Mouse (Mus musculus): ENCODE data around the gene Xrcc5. TPM values are rescaled to one million over a fixed set of nuclear protein-coding genes. Genes with fewer than 3 reads are reported as not detected.

Xrcc5 gene
- polyA plus RNA-seq, 2 experiments, result 22.6 to 41.8 TPM

GRCm38 (mm10) chr1:72284539-72284938 lies 22.7 kb upstream of the Xrcc5 start:
- ATAC-seq (ENCODE audit: low FRiP score, low read depth) (peak; percentile 35), DNase-seq (ENCODE audit: low spot score) (no peak)
- Histone ChIP-seq H3K4me2 (replicated peaks; ENCODE audit: low read depth, low read length, severe bottlenecking) (peak overlapping the region; percentile 93), H3K27me3 (ENCODE audit: control insufficient read depth, insufficient read depth, low read length) (no peaks in the 10 kb centered on the region), H3K36me3 (ENCODE audit: control insufficient read depth, insufficient read depth, low read length) (no peaks in the 10 kb centered on the region), H3K9ac (ENCODE audit: low read depth, low read length, severe bottlenecking) (peak overlapping the region; percentile 5; the same call in 1 of the 2 replicates), H3K27ac (replicated peaks; ENCODE audit: low read depth, low read length) (no peak overlapping the region), H3K4me3 (replicated peaks; ENCODE audit: low read length) (peak overlapping the region; percentile 61), H3K4me1 (ENCODE audit: control insufficient read depth, insufficient read depth, low read length) (peaks cover 3% of the 10 kb centered on the region; the same call in 1 of the 2 replicates), H3K9me3 (ENCODE audit: control insufficient read depth, low read length) (no peaks in the 10 kb centered on the region)
- 4% methylated on average over 5 of the region's 5 CpGs for WGBS
- no peak for TF ChIP-seq POLR2A (IDR thresholded peaks at IDR 0.05; ENCODE audit: borderline replicate concordance, extremely low read depth, insufficient read depth, insufficient read length)

- TF ChIP-seq POLR2A (IDR thresholded peaks at IDR 0.05; ENCODE audit: borderline replicate concordance, extremely low read depth, insufficient read depth, insufficient read length), result no peak
- no peaks in the 10 kb centered on the region for H3K9me3 ChIP-seq (ENCODE audit: control insufficient read depth, low read length)
- H3K36me3 ChIP-seq (ENCODE audit: control insufficient read depth, insufficient read depth, low read length), result no peaks in the 10 kb centered on the region
- H3K27me3 ChIP-seq (ENCODE audit: control insufficient read depth, insufficient read depth, low read length), result no peaks in the 10 kb centered on the region
- no peak overlapping the region for H3K27ac ChIP-seq (replicated peaks; ENCODE audit: low read depth, low read length)
- 40% methylated on average over 5 of the region's 5 CpGs for WGBS
- ATAC-seq (ENCODE audit: low FRiP score, low read depth) (no peak), DNase-seq (ENCODE audit: low spot score) (no peak)
- no peak overlapping the region for H3K4me2 ChIP-seq (replicated peaks; ENCODE audit: low read depth, low read length, severe bottlenecking)
- peaks cover 3% of the 10 kb centered on the region; the same call in 1 of the 2 replicates for H3K4me1 ChIP-seq (ENCODE audit: control insufficient read depth, insufficient read depth, low read length)
- no peak overlapping the region for H3K4me3 ChIP-seq (replicated peaks; ENCODE audit: low read length)
- no peak overlapping the region for H3K9ac ChIP-seq (ENCODE audit: low read depth, low read length, severe bottlenecking)
Observed at GRCm38 (mm10) chr1:72286904-72287303, 20.3 kb upstream of the Xrcc5 start.

GRCm38 (mm10) chr1:72287893-72288292 lies 19.3 kb upstream of the Xrcc5 start:
- 83% methylated on average over 4 of the region's 4 CpGs for WGBS
- H3K4me1 ChIP-seq (ENCODE audit: control insufficient read depth, insufficient read depth, low read length), result peaks cover 3% of the 10 kb centered on the region; the same call in 1 of the 2 replicates
- no peak for ATAC-seq (ENCODE audit: low FRiP score, low read depth)
- no peaks in the 10 kb centered on the region for H3K27me3 ChIP-seq (ENCODE audit: control insufficient read depth, insufficient read depth, low read length)
- no peaks in the 10 kb centered on the region for H3K36me3 ChIP-seq (ENCODE audit: control insufficient read depth, insufficient read depth, low read length)
- no peak for TF ChIP-seq POLR2A (IDR thresholded peaks at IDR 0.05; ENCODE audit: borderline replicate concordance, extremely low read depth, insufficient read depth, insufficient read length)
- H3K4me2 ChIP-seq (replicated peaks; ENCODE audit: low read depth, low read length, severe bottlenecking), result no peak overlapping the region
- no peak for DNase-seq (ENCODE audit: low spot score)
- H3K4me3 ChIP-seq (replicated peaks; ENCODE audit: low read length), result no peak overlapping the region
- H3K27ac ChIP-seq (replicated peaks; ENCODE audit: low read depth, low read length), result no peak overlapping the region
- H3K9ac ChIP-seq (ENCODE audit: low read depth, low read length, severe bottlenecking), result no peak overlapping the region
- H3K9me3 ChIP-seq (ENCODE audit: control insufficient read depth, low read length), result no peaks in the 10 kb centered on the region

- Histone ChIP-seq H3K9ac (ENCODE audit: low read depth, low read length, severe bottlenecking) (no peak overlapping the region), H3K4me1 (ENCODE audit: control insufficient read depth, insufficient read depth, low read length) (peaks cover 3% of the 10 kb centered on the region; the same call in 1 of the 2 replicates), H3K4me3 (replicated peaks; ENCODE audit: low read length) (no peak overlapping the region), H3K9me3 (ENCODE audit: control insufficient read depth, low read length) (no peaks in the 10 kb centered on the region), H3K36me3 (ENCODE audit: control insufficient read depth, insufficient read depth, low read length) (no peaks in the 10 kb centered on the region), H3K4me2 (replicated peaks; ENCODE audit: low read depth, low read length, severe bottlenecking) (no peak overlapping the region), H3K27ac (replicated peaks; ENCODE audit: low read depth, low read length) (no peak overlapping the region), H3K27me3 (ENCODE audit: control insufficient read depth, insufficient read depth, low read length) (no peaks in the 10 kb centered on the region)
- ATAC-seq (ENCODE audit: low FRiP score, low read depth) (no peak), DNase-seq (ENCODE audit: low spot score) (no peak)
- 86% methylated on average over 4 of the region's 4 CpGs for WGBS
- TF ChIP-seq POLR2A (IDR thresholded peaks at IDR 0.05; ENCODE audit: borderline replicate concordance, extremely low read depth, insufficient read depth, insufficient read length), result no peak
Observed at GRCm38 (mm10) chr1:72288527-72289150, 18.6 kb upstream of the Xrcc5 start.

GRCm38 (mm10) chr1:72290896-72291295 lies 16.3 kb upstream of the Xrcc5 start:
- DNase-seq (ENCODE audit: low spot score) (no peak), ATAC-seq (ENCODE audit: low FRiP score, low read depth) (no peak)
- no peak overlapping the region for H3K9ac ChIP-seq (ENCODE audit: low read depth, low read length, severe bottlenecking)
- H3K4me1 ChIP-seq (ENCODE audit: control insufficient read depth, insufficient read depth, low read length), result no peaks in the 10 kb centered on the region
- TF ChIP-seq POLR2A (IDR thresholded peaks at IDR 0.05; ENCODE audit: borderline replicate concordance, extremely low read depth, insufficient read depth, insufficient read length), result no peak
- no peaks in the 10 kb centered on the region for H3K27me3 ChIP-seq (ENCODE audit: control insufficient read depth, insufficient read depth, low read length)
- no peaks in the 10 kb centered on the region for H3K36me3 ChIP-seq (ENCODE audit: control insufficient read depth, insufficient read depth, low read length)
- H3K4me2 ChIP-seq (replicated peaks; ENCODE audit: low read depth, low read length, severe bottlenecking), result no peak overlapping the region
- H3K9me3 ChIP-seq (ENCODE audit: control insufficient read depth, low read length), result no peaks in the 10 kb centered on the region
- WGBS, result 98% methylated on average over 4 of the region's 4 CpGs
- H3K4me3 ChIP-seq (replicated peaks; ENCODE audit: low read length), result no peak overlapping the region
- no peak overlapping the region for H3K27ac ChIP-seq (replicated peaks; ENCODE audit: low read depth, low read length)
